Mouse (Mus musculus) hindbrain, embryonic 13.5 days (tissue): ENCODE measurements around the gene Mettl22. TPM values are rescaled to one million over a fixed set of nuclear protein-coding genes. Genes with fewer than 3 reads are reported as not detected.
A peak's percentile ranks its signal among the peaks of the same experiment; 100 is the strongest.

Experiments
- ATAC-seq: fragments of 200-750 bp; cut with Nextera tagmentation; 2 replicates; pipeline ENCODE4 v1.8.0; 2017; ENCODE audit warnings: moderate TSS enrichment; ENCODE audit not compliant: low FRiP score
- H3K27ac ChIP-seq: fragments of 300-500 bp; sonication (generic); 2 replicates; pipeline ENCODE4 v1.5.1; 2015; ENCODE audit warnings: inconsistent platforms, mild to moderate bottlenecking, moderate library complexity
- H3K27me3 ChIP-seq: fragments of 300-500 bp; sonication (generic); 2 replicates; pipeline ENCODE4 v1.6.1; 2015; ENCODE audit warnings: mild to moderate bottlenecking, inconsistent platforms
- H3K36me3 ChIP-seq: fragments of 300-500 bp; sonication (generic); 2 replicates; pipeline ENCODE4 v1.6.1; 2015; ENCODE audit warnings: mild to moderate bottlenecking, inconsistent platforms
- H3K4me1 ChIP-seq: fragments of 300-500 bp; sonication (generic); replicated peaks from 2 replicates; pipeline ENCODE4 v1.6.1; 2015; ENCODE audit warnings: inconsistent platforms
- H3K4me2 ChIP-seq: fragments of 300-500 bp; sonication (generic); 2 replicates; pipeline ENCODE4 v1.6.1; 2015; ENCODE audit warnings: inconsistent platforms, mild to moderate bottlenecking, moderate library complexity
- H3K4me3 ChIP-seq: fragments of 300-500 bp; sonication (generic); 2 replicates; pipeline ENCODE4 v1.5.1; 2015; ENCODE audit warnings: mild to moderate bottlenecking, inconsistent platforms
- H3K9ac ChIP-seq: fragments of 300-500 bp; sonication (generic); 2 replicates; pipeline ENCODE4 v1.6.1; 2015; ENCODE audit warnings: mild to moderate bottlenecking, inconsistent platforms
- H3K9me3 ChIP-seq: fragments of 300-500 bp; sonication (generic); 2 replicates; pipeline ENCODE4 v1.6.1; 2016; ENCODE audit warnings: inconsistent platforms
- WGBS: fragments of 180-500 bp; shearing (Covaris S2); methylation state at CpG from one replicate; pipeline ENCODE4 v1.1.7; 2015; 5-methylcytosine and 5-hydroxymethylcytosine counted together
- polyA plus RNA-seq: library from polyadenylated mRNA; unstranded; fragments of >200 nt; fragmentation: Nextera tagmentation; extraction: Ambion mirVana; gene quantifications from 2 replicates; pipeline ENCODE4 v1.2.1, GENCODE M21; 2015

Gene Mettl22
- polyA plus RNA-seq, 1 experiment from 2014 or later = 34.6 TPM

DNA sequence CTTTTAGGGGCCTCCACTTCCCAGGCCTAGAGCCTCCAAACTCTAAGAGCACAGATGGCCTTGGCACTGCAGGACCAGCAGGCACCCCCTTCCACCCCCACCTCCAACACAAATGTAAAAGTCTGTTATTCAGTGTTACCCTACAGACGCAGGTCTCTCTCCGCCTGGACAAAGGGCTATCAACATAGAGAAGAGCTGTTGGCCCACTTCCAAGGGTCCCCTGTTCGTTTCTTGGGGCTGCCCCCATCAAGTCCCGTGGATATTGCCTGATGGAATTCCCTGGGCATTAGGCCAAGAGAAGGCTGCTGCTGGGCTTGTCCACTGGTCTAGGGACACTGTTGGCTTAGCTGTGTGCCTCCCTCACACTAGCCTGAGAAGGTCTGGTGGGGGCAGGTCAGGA, 43.6 kb downstream of the Mettl22 start:
- no peaks in the 10 kb centered on the region for H3K36me3 ChIP-seq
- H3K4me2 ChIP-seq = peak overlapping the region; percentile 76
- H3K27ac ChIP-seq = peak overlapping the region; percentile 82; the same call in 1 of the 2 replicates
- no peaks in the 10 kb centered on the region for H3K9me3 ChIP-seq
- H3K4me1 ChIP-seq = peaks cover 53% of the 10 kb centered on the region
- peak overlapping the region; percentile 79 for H3K9ac ChIP-seq
- ATAC-seq = no peak
- H3K27me3 ChIP-seq = no peaks in the 10 kb centered on the region
- 16% methylated on average over 4 of the region's 4 CpGs for WGBS
- peak overlapping the region; percentile 65 for H3K4me3 ChIP-seq

DNA sequence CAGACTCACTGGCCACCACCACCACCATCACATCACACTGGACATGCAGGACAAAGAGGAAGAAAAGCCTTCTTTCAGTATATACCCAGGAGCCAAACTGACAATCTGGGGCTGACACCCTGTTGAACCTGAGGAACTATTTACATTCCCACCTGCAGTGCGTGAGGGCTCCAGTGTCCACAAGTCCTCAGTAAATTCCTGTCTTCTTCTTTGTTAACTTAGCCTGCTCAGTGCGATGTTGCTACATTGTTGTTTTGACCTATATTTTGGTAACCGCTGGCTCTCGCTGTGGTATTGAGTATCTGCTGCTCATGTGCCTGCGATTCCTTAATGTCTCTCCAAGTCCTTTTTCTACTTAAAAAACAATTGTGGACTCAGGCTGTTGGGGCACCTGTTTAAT, 49.9 kb downstream of the Mettl22 start:
- Histone ChIP-seq H3K27me3 (no peaks in the 10 kb centered on the region), H3K4me3 (no peak overlapping the region), H3K27ac (no peak overlapping the region), H3K4me1 (peaks cover 70% of the 10 kb centered on the region), H3K4me2 (no peak overlapping the region), H3K9ac (no peak overlapping the region), H3K9me3 (no peaks in the 10 kb centered on the region), H3K36me3 (no peaks in the 10 kb centered on the region)
- ATAC-seq = no peak
- WGBS = 81% methylated on average over 5 of the region's 5 CpGs

DNA sequence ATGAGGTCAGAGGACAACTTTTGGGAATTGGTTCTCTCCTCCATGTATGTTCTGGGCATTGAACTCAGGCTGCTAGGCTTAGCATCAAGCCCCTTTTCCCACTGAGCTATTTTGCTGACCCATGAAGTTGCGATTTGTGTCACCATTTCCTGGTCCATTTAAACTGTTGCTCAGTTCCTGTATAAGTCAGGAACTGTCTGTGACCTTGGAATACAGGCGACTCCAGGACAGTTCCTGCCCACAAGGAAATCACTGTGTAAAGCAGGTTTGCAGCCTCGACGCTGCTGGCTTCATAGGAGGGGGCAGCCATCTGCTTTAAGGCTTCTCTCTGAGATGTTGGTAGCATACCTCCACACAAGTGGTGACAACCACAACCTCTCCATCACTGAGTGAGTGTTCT, 50.7 kb downstream of the Mettl22 start:
- no peak overlapping the region for H3K9ac ChIP-seq
- no peak overlapping the region for H3K4me2 ChIP-seq
- no peaks in the 10 kb centered on the region for H3K27me3 ChIP-seq
- no peak overlapping the region for H3K4me3 ChIP-seq
- no peaks in the 10 kb centered on the region for H3K36me3 ChIP-seq
- no peak overlapping the region for H3K27ac ChIP-seq
- no peaks in the 10 kb centered on the region for H3K9me3 ChIP-seq
- H3K4me1 ChIP-seq = peaks cover 72% of the 10 kb centered on the region
- WGBS = 87% methylated on average over 4 of the region's 4 CpGs
- no peak for ATAC-seq

DNA sequence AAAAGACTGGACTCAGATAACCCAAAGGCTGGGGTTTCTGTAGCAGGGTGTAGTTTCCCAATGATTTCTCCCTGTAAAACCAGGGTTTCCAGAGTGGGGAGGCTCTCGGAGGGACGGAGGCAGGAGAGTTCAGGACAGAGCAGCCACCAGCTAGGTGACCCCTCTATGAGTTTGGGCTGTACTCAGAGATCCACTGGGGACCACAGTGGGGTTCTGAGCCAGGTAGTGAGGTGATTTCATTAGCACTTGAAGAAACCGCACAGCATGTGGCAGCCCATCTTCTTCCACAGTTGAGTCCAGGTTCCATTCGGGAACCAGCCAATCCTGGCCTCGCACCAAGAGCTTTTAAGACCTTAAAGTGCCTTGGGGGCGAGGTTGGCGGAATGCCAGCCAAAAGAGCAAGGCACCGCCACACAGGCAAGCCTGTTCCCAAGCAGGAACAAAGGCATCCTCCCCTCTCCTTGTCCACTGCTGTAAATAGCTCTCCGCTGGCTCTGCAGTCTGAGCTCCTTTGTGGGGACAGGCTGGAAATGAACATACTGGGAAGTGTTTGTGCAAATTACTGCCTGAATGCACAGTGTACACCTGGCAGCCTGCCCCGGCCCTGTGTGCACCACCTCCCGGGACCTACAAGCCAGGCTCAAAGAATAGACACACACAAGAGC, 53.0 kb downstream of the Mettl22 start:
- no peaks in the 10 kb centered on the region for H3K9me3 ChIP-seq
- H3K4me2 ChIP-seq = peak overlapping the region; percentile 27
- H3K9ac ChIP-seq = peak overlapping the region; percentile 49
- H3K4me1 ChIP-seq = peaks cover 53% of the 10 kb centered on the region
- H3K27ac ChIP-seq = peak overlapping the region; percentile 92
- H3K4me3 ChIP-seq = no peak overlapping the region
- H3K27me3 ChIP-seq = no peaks in the 10 kb centered on the region
- 20% methylated on average over 11 of the region's 11 CpGs for WGBS
- H3K36me3 ChIP-seq = no peaks in the 10 kb centered on the region
- ATAC-seq = peak; percentile 90

DNA sequence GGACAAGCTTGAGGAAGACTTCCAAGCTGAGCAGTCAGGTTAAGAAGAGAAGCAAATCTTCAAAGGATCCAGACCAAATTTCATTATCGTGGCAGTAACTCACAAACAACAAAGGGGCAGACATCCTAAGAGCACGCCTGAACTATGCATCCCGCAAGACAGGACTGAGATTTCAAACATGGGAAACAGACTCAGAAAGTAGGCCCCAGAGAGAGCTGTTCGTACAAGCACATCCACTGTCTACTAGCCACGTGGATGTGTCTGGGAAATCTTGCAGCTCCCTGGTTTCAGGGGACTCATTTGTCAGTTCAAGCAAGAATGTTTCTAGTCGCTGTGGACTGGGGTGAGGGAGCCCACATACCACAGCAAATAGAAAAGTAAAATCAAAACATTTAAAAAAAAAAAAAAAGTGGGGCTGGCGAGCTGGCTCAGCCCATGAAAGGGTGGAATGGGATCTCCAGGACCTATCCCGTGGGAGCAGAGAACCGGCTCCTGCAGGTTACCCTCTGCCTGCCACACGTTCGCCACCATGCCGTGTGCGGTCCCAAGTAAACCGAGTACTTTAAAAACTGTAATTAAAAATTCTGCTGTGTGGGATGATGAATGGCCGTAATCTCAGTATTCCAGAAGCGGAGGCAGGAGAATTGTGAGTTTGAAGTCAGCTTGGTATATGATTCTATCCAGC, 53.7 kb downstream of the Mettl22 start:
- peak; percentile 74 for ATAC-seq
- no peaks in the 10 kb centered on the region for H3K27me3 ChIP-seq
- no peaks in the 10 kb centered on the region for H3K9me3 ChIP-seq
- 46% methylated on average over 16 of the region's 16 CpGs for WGBS
- no peaks in the 10 kb centered on the region for H3K36me3 ChIP-seq
- peak overlapping the region; percentile 49 for H3K9ac ChIP-seq
- peak overlapping the region; percentile 92 for H3K27ac ChIP-seq
- H3K4me2 ChIP-seq = peak overlapping the region; percentile 27
- no peak overlapping the region for H3K4me3 ChIP-seq
- peaks cover 50% of the 10 kb centered on the region for H3K4me1 ChIP-seq

DNA sequence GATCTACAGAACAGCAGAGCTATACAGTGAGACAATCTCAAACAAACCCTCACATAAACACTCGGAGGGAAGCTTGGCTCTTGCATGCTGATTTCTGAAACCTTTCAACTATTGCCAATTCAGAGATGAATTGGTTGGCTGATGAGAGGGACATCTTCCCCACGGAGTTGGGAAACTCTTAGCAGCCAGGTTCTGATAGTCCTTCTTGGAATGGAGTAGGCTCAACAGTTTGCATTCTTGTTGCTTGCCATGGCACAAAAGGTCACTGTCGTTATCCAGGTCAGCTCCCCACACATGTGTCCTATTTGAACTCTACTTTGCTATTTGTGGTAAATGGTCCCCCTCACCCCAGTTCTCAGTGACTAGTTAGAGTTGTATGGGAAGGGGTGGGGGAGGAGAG, 54.7 kb downstream of the Mettl22 start:
- Histone ChIP-seq H3K27me3 (no peaks in the 10 kb centered on the region), H3K36me3 (no peaks in the 10 kb centered on the region), H3K4me2 (no peak overlapping the region), H3K4me3 (no peak overlapping the region), H3K9me3 (no peaks in the 10 kb centered on the region), H3K4me1 (peaks cover 60% of the 10 kb centered on the region), H3K9ac (no peak overlapping the region), H3K27ac (0 out of 2 replicates have a peak overlapping the region, but pooled peaks have one; percentile 92)
- WGBS = 68% methylated on average over 3 of the region's 3 CpGs
- no peak for ATAC-seq

DNA sequence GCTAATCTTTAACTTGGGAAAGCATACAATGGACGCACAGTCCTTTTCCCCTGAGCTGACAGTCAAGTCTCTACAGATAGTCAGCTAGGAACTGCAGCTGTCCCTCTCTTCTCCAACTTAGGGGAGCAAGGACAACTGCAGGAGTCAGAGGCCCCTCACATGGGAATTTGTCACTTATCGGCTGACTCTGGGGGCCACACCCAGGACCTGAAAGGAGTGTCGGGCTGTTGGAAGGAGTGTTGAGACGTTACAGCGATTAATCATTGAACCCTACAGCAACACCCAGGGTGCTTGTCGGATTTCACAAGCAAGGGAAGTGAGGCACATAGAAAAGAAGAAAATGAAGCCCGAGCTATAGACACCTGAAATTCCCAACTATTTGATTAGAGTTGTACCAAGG, 55.3 kb downstream of the Mettl22 start:
- H3K9ac ChIP-seq = no peak overlapping the region
- H3K27me3 ChIP-seq = no peaks in the 10 kb centered on the region
- WGBS = 64% methylated on average over 7 of the region's 7 CpGs
- H3K36me3 ChIP-seq = no peaks in the 10 kb centered on the region
- no peak overlapping the region for H3K4me3 ChIP-seq
- no peaks in the 10 kb centered on the region for H3K9me3 ChIP-seq
- H3K4me2 ChIP-seq = no peak overlapping the region
- peaks cover 64% of the 10 kb centered on the region for H3K4me1 ChIP-seq
- H3K27ac ChIP-seq = no peak overlapping the region
- ATAC-seq = no peak

DNA sequence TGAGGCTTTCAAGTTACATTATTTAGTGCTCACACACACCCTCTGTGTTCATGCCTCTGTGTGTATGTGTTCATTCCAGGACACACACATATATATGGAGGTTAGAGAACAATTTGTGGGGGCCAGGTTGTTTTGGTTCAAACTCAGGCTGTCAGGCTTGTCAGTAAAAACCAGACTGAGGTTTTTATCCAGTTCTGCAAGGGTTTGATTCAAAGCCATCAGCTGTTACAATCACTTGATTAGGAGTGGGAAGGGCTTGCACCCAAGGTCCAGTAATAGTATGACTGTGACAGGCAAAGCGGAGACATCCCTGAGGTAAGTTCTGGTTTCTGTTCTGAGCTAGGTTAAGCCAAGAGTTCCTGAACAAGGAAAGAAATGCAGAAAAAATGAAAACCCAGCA, 58.8 kb downstream of the Mettl22 start:
- WGBS = 97% methylated on average over 1 of the region's 1 CpGs
- no peak overlapping the region for H3K9ac ChIP-seq
- 0 out of 2 replicates have a peak, but pooled peaks cover 2% of the 10 kb centered on the region for H3K27me3 ChIP-seq
- H3K4me1 ChIP-seq = peaks cover 36% of the 10 kb centered on the region
- ATAC-seq = no peak
- no peak overlapping the region for H3K4me3 ChIP-seq
- H3K36me3 ChIP-seq = peaks cover 9% of the 10 kb centered on the region; the same call in 1 of the 2 replicates
- no peak overlapping the region for H3K4me2 ChIP-seq
- H3K9me3 ChIP-seq = no peaks in the 10 kb centered on the region
- 0 out of 2 replicates have a peak overlapping the region, but pooled peaks have one; percentile 8 for H3K27ac ChIP-seq

DNA sequence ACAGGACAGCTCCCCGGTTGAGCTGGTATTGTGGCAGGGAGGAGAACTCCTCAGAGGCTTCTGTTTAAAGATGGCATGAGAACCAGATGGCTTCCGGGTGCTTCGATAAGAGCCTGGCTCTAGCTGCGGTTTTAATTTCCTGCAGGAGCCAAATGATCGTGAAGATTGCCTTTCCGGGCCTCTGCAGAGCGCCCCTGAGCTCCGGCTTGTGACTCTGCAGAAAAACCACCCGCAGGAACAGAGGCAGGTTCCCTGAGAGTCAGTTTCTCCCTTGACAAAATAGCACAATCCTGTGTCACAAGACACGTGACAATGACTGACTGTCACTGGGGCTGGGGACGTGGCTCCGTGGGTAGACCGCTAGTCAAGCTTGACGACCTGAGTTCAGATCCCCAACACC, 59.4 kb downstream of the Mettl22 start:
- Histone ChIP-seq H3K4me3 (no peak overlapping the region), H3K4me1 (peaks cover 36% of the 10 kb centered on the region), H3K9me3 (no peaks in the 10 kb centered on the region), H3K27ac (peak overlapping the region; percentile 64), H3K27me3 (0 out of 2 replicates have a peak, but pooled peaks cover 2% of the 10 kb centered on the region), H3K9ac (no peak overlapping the region), H3K4me2 (no peak overlapping the region), H3K36me3 (peaks cover 9% of the 10 kb centered on the region; the same call in 1 of the 2 replicates)
- 71% methylated on average over 14 of the region's 14 CpGs for WGBS
- no peak for ATAC-seq

DNA sequence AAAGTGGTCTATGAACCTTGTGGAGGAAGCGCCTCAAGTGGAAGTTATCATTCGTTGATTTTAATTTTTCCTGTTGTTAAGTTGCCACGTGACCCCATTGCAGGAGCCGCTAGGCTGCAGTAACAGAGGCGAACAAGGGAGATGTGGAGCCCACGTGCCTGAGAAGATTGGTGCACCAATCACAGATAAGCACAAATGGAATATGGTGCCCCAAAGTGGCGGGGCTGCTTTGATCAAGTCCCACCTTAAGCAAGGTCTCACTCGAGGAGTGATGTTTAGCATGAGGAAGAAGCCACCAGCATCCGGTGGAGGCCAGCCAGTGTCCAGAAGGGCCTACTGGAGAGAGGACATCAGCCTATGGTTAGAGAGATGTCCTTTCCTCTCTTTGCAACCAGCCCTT, 61.9 kb downstream of the Mettl22 start:
- WGBS = 94% methylated on average over 9 of the region's 9 CpGs
- no peak for ATAC-seq

DNA sequence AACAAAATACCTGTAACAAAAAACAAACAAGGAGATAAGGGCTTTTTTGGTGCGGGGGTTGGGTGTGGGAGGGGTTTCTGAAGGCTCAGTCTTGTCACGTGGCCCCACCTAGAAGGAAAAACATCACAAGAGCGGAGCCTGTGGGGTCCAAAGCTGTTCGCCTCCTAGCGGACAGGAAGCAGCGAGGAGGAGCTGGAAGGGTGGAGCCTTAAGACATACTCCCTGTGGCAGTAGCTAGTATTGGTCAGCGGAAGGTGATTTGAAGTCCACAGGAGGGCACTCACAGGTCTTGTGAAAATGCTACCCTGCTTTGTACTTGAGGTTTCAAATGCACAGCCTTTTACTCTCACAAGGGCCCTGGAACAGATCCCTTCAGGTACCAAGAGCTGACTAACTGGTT, 62.3 kb downstream of the Mettl22 start:
- 73% methylated on average over 7 of the region's 7 CpGs for WGBS

More for the DNA sequence above, 61.9 kb downstream of the Mettl22 start:
- Histone ChIP-seq H3K36me3 (peaks cover 9% of the 10 kb centered on the region; the same call in 1 of the 2 replicates), H3K4me3 (no peak overlapping the region), H3K9me3 (no peaks in the 10 kb centered on the region), H3K4me2 (no peak overlapping the region), H3K27me3 (0 out of 2 replicates have a peak, but pooled peaks cover 2% of the 10 kb centered on the region), H3K9ac (no peak overlapping the region), H3K27ac (no peak overlapping the region), H3K4me1 (peaks cover 39% of the 10 kb centered on the region)

DNA sequence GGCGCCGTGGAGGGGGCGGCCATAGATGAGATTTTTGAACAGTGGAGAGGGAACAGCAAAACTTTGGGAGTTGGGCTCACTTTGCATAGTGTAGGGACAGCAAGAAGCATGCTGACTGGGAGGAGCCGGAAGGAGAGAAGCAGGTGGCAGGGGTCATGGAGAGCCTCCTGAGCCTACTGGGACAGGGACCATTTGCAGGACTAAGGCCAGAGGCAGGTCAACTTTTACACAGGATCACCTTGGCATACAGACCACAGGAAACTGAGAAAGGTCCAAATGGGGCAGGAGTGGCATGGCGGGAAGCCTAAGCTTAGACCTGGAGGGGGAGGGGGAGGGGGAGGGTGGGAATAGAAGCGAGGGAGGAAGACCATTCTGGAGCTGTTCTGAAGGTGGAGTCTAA, 62.9 kb downstream of the Mettl22 start:
- WGBS = 87% methylated on average over 6 of the region's 6 CpGs
- no peak for ATAC-seq
- Histone ChIP-seq H3K4me2 (no peak overlapping the region), H3K27me3 (0 out of 2 replicates have a peak, but pooled peaks cover 2% of the 10 kb centered on the region), H3K27ac (no peak overlapping the region), H3K4me1 (peaks cover 48% of the 10 kb centered on the region), H3K9ac (no peak overlapping the region), H3K9me3 (no peaks in the 10 kb centered on the region), H3K4me3 (no peak overlapping the region), H3K36me3 (peaks cover 9% of the 10 kb centered on the region; the same call in 1 of the 2 replicates)

More for the DNA sequence above, 62.3 kb downstream of the Mettl22 start:
- 0 out of 2 replicates have a peak, but pooled peaks cover 2% of the 10 kb centered on the region for H3K27me3 ChIP-seq
- no peak overlapping the region for H3K4me3 ChIP-seq
- H3K36me3 ChIP-seq = peaks cover 9% of the 10 kb centered on the region; the same call in 1 of the 2 replicates
- H3K9ac ChIP-seq = no peak overlapping the region
- peaks cover 43% of the 10 kb centered on the region for H3K4me1 ChIP-seq
- H3K4me2 ChIP-seq = no peak overlapping the region
- ATAC-seq = no peak
- no peaks in the 10 kb centered on the region for H3K9me3 ChIP-seq
- H3K27ac ChIP-seq = no peak overlapping the region
